Comparison of ENCODE assay signal across 25 mouse cellular contexts in the genomic region with DNA sequence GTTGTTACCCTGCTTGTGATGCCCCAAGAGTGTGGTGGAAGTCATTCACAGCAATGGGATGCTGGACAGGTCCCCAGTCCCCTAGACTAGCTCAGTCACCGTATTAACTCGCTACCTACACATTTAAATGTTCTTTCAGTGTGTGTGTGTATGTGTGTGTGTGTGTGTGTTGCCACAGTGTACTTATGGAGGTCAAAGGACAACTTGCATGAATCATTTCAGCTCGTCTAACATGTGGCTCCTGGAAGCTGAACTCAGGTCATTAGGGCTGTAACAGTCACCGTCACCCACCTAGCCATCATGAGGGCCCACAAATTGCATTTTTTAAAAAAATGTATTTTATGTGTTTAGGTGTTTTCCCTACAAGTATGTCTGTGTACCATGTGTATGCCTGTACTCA.
"Had no signal": no experiment of that assay in that cellular context is flagged by ENCODE, and none has a peak within 500 bp of the region (broad histone marks: within the 10 kb centered on the region; RNA-seq: fewer than 3 reads in every experiment).

No protein-coding gene starts in this region.

- H3K4me1 ChIP-seq: hindbrain, embryonic 13.5 days; hindbrain, embryonic 15.5 days; kidney, embryonic 15.5 days; limb, embryonic 13.5 days; limb, embryonic 15.5 days had no signal

- H3K9ac ChIP-seq: forebrain, postnatal 0 days; heart, embryonic 13.5 days; heart, embryonic 15.5 days; hindbrain, embryonic 13.5 days; hindbrain, embryonic 15.5 days; kidney, embryonic 15.5 days; limb, embryonic 13.5 days; limb, embryonic 15.5 days had no signal

- H3K9me3 ChIP-seq: heart, embryonic 13.5 days; heart, embryonic 15.5 days; hindbrain, embryonic 13.5 days; hindbrain, embryonic 15.5 days; kidney, embryonic 15.5 days; limb, embryonic 13.5 days; limb, embryonic 15.5 days had no signal

- ATAC-seq: forebrain, postnatal 0 days; hindbrain, postnatal 0 days had no signal

- H3K27ac ChIP-seq: heart, adult 2 months; heart, embryonic 13.5 days; heart, embryonic 15.5 days; hindbrain, embryonic 13.5 days; hindbrain, embryonic 15.5 days; hindbrain, postnatal 0 days; kidney, embryonic 15.5 days; kidney, postnatal 0 days; limb, embryonic 13.5 days; limb, embryonic 15.5 days had no signal

- DNase-seq: forebrain, postnatal 0 days; gastrocnemius, postnatal 14 days; gastrocnemius, postnatal 36 days; heart, adult 11 months; heart, adult 2 months; heart, postnatal 14 days; heart, postnatal 36 days; kidney, adult 11 months; kidney, adult 2 months; kidney, adult 9 months; kidney, postnatal 14 days; kidney, postnatal 36 days; layer of hippocampus, adult 9-11 months; layer of hippocampus, postnatal 36 days; left cerebral cortex, postnatal 4 days had no signal

- H3K4me2 ChIP-seq: heart, embryonic 11.5 days; heart, embryonic 13.5 days; heart, embryonic 15.5 days; hindbrain, embryonic 13.5 days; hindbrain, embryonic 15.5 days; kidney, embryonic 15.5 days; limb, embryonic 13.5 days; limb, embryonic 15.5 days had no signal

- H3K4me3 ChIP-seq: heart, adult 2 months; heart, embryonic 13.5 days; heart, embryonic 15.5 days; hindbrain, embryonic 13.5 days; hindbrain, embryonic 15.5 days; kidney, embryonic 15.5 days; limb, embryonic 13.5 days; limb, embryonic 15.5 days had no signal

- H3K27me3 ChIP-seq: heart, embryonic 13.5 days; heart, embryonic 15.5 days; hindbrain, embryonic 13.5 days; hindbrain, embryonic 15.5 days; kidney, embryonic 15.5 days; limb, embryonic 13.5 days; limb, embryonic 15.5 days had no signal
